Mouse (Mus musculus) adrenal gland, adult (tissue): ENCODE results near the gene Snx19.

Experiments
- DNase-seq, 2 experiments: peaks; one replicate each; pipeline ENCODE4 v3.0.0; 2022 to 2023; ENCODE audit warnings: low spot score in 1 of 2; ENCODE audit not compliant: inconsistent age in 2 of 2

Snx19 gene

DNA sequence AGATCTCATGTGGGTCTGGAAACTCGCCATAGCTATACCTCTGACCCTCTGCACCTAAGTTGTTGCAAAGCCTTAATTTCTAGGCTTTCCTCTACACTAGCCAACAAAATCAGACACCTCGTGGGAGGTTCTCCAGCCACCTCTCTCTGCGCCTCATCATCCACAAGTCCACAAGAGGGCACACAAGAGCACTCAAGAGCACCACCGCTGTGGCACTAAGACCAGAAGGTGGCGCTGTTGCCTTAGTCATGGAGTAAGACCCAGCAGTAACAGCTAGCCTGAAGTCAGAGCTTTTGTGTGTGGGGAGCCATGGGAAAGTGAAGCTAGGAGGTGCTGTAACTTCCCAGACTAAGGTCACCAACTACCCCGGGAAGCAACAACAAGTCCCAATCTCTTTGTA, 53.6 kb downstream of the Snx19 start:
- peak; percentile 91 to 97 for DNase-seq

DNA sequence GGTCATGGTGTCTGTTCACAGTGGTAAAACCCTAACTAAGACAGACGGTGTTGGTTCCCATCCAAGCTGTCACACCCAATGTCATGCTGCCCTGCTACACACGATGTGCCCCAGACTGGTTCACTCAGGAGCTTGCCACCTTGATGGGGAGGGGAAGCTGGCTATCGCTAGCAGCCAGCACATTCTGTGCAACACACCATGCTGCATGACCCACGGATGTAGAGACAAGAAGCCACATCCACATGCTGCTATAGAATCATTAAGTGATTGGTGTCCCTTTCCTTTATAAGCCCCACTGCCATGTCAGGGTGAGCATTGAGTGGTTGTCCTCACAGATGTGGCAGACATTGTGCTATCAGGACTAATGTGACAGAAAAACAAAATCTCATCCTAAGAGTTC, 55.2 kb downstream of the Snx19 start:
- DNase-seq, result no peak

DNA sequence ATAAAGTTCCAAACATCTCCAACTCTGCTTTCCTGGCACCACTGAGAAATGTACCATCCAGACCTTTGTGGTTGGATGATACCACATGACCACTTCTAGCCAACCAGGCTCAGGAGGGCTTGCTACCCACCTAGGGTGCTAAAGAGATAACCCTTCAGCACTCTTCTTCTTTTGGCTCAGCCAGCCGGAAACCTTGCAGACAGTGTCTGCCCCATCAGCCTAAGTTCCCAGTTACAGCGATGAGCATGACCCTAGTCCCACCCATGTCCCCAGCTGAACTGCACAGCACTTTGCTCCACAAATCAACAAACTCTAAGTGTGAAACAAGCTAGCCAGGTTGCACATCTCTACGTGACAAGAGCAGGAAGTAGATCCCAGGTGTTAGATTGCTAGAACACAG, 57.3 kb downstream of the Snx19 start:
- DNase-seq, result no peak

DNA sequence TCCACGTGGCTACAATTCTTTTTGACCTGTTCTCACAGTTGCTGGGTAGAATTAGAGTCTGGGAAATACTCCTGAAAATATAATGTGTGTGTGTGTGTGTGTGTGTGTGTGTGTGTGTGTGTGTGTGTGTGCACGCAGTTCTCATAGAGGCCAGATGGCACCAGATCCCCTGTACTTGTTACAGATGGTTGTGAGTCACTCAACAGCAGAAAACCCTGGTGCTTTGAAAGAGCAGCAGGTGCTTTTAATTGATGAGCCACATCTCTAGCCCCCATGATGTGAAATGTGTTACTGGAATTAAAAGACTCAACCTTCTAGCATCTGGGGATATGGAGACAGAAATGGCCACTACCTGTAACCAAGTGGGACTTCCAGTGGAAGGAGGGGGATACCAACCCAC, 58.3 kb downstream of the Snx19 start:
- DNase-seq, result no peak

DNA sequence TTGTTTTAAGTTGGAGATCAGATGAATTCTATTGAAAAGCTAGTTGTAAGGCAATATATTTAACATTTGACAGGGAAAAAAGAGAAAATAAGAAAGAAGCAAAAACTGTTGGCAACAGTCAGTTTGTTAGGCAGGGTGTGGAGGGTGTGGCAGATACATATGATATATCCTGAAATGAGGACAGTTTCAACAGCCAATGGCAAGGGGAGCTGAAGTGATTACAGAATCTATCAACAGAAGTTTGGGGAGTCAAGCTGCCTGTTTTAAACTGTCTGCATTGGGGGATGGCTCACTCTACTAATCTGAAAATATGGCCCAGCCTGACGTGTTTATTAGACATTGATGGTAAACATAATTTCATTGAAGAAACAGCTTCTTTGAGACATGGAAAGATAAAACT, 61.5 kb downstream of the Snx19 start:
- no peak for DNase-seq

DNA sequence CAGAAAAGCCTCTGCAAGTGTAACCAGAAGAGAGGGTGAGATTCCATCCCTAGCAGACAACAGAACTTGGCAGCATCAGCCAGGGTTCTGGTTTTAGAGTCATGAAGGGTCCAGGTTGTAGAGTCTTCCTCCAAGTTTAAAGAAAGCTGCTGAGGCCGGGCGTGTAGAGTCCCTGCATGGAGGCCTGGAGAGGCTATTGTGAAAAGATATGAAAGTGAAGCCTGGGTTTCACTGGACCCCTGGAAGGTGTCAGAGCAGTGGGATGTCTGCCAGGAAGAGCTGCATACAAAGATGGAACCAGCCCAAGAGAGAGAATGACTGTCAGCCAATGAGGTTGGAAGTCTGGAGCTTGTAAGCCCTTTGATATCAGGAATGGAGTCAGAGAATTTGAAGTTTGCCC, 67.5 kb downstream of the Snx19 start:
- no peak for DNase-seq

DNA sequence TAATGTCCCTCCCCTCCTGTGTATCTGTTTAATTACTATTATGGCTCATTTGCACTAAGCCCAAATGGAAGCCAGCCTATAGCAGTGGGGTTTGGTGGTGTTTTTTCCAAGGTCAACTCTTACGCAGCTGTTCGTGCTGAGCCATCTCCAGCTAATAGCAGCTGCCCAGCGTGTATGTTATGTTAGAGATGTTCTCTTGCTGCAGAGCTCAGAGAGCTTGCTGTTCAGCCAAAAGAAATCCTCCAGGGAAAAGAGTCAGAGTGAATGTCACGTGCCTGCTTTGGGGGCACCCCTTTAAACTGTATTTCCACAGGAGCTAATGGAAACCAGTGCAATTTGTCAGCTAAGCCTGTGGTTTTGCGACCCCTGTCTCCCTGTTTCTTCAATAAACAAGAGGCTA, 82.1 kb downstream of the Snx19 start:
- no peak for DNase-seq

DNA sequence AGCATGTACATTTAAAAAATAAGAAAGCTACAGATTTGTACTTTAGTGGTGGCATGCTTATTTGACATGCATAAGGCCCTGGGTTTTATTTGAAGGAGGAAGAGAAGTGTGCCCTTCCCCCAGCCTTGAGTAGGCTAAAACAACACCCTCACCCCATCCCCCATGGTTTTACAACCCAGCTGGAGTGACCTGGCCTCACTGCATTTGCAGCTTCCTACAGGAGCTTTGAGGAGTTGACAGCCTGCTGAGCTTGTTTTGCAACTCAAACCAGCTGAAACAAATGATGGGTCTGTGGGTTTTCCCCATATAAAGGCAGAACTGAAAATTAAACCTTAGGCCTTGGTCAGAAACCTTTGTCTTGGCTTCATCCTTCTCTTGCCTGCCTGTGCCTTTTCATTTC, 89.0 kb downstream of the Snx19 start:
- no peak for DNase-seq
